Mouse (Mus musculus) heart, adult 9 months (tissue): ENCODE results near the gene Gcnt1.
A peak's percentile ranks its signal among the peaks of the same experiment; 100 is the strongest.

Experiments
- DNase-seq, 2 experiments: peaks; one replicate each; pipeline ENCODE4 v3.0.0; 2022; ENCODE audit warnings: low spot score in 2 of 2

Gene Gcnt1

DNA sequence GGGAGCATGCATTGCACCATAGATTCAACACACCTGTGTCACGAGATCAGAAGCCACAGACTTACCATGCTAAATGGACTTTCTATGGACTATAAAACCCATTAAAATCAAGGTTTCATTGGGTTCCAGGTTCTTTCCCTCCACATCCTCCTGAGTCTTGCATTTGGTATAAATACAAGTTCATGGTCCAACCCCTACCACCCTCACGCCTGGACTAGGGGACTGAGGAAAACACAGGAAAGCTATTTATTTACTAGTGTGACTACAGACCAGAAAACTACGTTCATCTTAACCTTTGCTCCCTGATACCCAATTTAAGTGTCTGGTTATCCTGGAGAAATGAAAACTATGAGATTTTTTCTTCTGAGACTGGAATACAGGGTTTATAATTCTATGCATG is at the start of gene Gcnt1:
Gcnt1 (minus strand) TSS at position 144 of the 400 bp plus-strand sequence.
- DNase-seq: no peak

DNA sequence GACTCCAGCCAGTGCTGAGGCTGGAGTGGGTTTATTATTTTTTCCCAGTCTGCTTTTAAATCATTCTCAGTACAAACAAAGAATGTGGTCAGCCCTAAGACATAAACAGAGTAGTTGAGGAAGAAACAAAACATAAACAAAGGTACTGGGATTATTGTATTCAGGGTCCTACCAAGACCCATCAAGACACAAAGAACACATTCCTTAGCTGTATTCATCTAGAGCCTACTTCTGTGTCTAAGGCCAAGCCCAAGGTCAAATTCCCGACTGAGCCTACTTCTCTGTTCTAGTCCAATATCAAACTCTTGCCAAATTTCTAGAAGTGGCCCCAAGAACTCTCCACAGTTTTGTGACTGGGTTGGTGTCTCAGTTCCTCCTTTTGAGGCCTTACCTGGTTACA is 45.2 kb upstream of the Gcnt1 start:
- no peak for DNase-seq

DNA sequence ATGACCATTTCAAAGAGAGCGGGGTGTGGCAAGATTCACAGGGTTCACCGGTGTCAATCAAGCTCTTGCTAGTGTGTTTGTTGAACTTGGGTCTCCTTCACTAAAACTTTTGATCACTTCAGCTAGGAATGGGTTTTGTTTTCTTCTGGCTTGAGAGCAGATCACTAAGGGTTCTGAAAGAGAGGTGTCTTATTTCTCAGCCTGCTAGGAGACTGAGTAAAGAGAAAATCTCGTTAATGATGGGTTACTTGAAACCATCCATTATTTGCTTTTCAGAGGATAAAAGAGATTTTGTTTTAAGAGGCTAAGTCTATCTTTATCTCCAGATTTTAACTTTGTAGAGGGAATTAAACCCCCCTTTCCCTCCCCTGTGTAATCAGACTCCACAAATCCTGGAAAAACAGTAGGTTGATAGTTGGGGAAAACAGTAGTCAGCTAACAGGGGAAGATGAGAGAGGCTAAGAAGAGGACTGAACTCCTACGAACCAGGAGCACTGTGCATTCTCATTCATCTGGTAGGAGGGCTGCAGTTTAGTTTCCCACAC is 40.3 kb upstream of the Gcnt1 start:
- DNase-seq: no peak

DNA sequence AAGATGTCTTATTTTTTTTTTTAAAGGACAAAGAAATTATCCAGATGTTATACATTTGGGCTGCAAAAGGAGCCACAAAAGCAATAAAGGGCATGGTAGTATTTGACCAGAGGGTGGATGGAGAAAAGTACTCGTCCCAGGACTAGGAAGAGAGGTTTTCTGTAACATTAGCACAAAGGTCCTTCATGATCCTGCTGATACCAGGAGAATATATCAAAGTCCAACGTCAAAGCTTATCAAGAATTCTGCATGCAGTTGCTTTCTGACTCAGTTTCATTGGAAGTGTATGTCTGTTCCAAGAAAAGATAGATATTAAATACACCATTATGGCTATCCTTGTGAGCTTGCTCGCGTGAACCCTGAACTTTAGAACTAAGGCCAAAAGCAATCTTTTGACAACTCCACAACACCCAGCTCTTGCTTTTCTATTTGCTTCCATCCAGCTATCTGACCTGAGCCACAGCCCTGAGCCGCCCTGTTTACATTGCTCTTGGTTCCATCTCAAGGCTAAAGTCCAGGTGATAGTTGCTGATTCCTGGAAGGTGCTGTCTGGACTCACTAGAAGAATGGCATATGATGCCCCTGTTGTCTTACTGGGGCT is 37.9 kb upstream of the Gcnt1 start:
- no peak for DNase-seq

DNA sequence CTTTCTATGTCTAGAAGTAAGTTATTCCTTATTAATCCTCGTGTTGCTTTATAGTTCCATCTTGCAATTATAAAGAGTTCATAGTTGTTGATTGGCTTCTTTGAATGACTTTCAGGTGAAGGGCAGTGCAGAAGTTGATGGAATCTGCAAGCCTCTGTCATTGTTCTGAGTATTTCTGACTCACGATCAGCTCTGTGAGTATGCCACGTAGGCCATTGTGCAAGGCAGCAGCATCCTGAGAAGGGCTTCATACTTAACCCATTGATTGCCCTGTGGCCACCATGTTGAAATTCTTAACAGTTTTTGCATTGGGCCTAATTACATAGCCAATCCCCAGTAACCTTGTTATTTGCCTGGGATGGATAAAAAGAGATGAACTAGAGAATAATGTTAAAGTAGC is 36.7 kb upstream of the Gcnt1 start:
- no peak for DNase-seq

DNA sequence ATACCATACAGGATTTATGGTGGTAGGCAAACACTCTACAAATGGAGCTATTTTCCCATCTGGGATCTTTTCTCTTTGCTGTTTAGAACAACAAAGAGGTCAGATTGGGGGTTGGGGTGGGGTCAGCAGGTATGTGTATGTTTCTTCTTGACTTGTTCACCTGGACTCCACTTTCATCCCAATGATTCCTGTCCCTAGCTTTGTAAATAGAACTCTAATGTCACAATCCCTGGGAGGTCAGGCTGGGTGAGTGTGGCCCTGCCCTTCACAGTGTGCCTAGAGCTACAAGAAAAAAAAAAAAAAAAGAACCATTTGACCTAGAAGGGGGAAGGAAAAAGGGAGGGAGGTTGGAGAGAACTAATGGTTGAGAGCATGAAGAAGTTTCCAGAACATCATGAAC is 35.9 kb upstream of the Gcnt1 start:
- no peak for DNase-seq

DNA sequence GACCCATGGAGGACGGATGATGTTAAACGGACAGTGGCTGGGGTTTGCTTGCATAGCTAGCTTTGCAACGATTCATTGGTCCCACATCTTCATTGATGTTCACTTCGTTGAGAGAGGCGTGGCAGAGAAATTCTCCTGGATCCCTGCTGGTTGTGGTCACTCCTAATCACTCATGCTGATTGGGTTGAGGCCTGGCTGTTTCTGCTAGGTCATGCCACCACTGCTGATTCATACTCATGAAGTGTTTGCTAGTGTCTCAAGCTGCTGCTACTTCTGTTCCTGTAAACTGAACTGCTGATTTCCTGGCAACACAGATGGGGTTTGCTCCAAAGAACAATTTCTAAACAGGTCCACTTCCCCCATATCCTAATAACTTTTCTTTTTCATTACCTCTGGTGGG is 34.2 kb upstream of the Gcnt1 start:
- DNase-seq: no peak

DNA sequence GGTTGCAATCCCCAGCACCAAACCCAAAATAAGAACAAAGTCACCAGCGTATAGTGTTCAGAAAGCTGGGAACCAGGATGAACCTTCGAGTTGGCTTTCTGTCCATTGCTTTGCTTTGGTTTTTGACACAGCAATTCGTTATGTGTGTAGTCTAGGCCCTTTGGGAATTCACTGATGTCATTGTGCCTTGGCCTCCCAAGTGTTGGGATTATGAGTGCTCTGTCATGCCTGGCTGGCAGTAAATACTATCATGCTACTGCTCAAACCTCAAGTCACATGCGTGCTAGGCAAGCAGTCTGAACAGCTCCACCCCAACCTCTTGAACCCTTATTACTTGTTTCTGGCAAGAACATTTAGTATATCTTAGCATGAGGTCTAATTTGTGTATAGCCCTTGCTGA is 30.5 kb upstream of the Gcnt1 start:
- no peak for DNase-seq

DNA sequence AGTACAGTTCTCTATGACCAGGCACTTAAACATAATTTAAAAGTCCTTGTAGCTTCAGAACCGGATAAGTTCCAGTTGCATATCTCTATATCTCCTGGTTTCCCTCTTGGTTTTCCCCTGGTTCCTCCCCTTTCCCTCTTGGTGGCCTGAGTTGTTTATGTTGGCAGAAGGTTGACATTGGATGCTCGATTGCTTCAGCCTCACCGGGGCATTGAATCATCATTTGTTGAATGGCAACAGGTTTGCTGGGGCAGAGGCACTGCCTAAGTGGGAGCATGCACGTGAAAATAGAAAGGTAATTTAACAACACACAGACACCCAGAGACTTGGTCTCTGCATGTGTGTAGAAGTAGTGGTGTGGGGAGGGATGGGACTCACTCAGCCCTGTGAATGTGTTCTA is 27.9 kb upstream of the Gcnt1 start:
- no peak for DNase-seq

DNA sequence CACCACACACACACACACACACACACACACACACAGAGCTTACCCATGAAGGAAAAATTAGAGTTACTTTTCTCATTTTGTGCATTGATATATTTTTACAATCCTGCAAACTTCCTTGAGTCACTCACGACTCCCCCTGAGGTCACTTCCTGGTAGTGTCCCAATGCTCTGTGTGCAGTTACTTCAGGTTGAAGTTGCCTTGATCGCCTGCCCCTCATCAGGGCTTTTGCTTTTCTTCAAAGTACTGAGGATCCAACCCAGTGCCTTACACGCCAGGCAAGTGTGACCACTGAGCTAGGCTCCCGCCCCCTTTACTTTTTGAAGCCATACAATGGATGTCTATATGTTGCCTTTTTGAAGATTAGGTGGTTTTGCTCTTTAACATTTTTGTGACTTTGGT is 27.3 kb upstream of the Gcnt1 start:
- no peak for DNase-seq

DNA sequence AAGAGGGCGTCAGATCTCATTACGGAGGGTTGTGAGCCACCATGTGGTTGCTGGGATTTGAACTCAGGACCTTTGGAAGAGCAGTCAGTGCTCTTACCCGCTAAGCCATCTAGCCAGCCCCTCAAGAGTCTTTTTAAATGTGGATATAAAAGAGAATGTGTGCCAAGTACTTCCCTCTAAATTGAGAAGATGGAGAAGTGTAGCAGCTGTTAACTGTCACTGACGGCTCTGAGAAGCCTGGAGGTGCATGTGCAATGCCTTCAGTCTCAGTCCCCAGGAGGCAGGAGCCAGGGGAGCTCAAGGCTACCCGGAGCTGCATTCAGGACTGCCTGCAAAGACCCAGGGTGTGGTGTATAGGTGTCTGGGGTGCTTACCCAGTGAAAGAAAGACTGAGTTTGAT is 25.3 kb upstream of the Gcnt1 start:
- no peak for DNase-seq

DNA sequence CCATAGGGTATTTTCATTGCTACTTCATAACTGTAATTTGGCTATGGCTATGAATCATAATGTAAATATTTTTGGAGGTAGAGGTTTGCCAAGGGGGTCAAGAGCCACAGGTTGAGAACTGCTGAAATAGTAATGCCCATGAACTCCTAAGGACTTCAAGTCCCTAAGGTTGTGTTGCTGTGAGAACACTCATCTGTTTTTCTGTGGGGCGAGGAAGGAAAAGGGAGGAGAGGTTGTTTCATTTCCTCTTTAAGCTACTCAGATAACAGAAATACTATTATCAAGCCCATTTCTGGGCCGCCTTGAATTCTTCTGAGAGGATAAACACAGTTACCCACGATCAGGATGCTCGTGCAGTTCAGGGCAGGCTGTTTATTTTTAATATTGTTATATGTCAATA is 24.2 kb upstream of the Gcnt1 start:
- DNase-seq: peak; percentile 36 to 37

DNA sequence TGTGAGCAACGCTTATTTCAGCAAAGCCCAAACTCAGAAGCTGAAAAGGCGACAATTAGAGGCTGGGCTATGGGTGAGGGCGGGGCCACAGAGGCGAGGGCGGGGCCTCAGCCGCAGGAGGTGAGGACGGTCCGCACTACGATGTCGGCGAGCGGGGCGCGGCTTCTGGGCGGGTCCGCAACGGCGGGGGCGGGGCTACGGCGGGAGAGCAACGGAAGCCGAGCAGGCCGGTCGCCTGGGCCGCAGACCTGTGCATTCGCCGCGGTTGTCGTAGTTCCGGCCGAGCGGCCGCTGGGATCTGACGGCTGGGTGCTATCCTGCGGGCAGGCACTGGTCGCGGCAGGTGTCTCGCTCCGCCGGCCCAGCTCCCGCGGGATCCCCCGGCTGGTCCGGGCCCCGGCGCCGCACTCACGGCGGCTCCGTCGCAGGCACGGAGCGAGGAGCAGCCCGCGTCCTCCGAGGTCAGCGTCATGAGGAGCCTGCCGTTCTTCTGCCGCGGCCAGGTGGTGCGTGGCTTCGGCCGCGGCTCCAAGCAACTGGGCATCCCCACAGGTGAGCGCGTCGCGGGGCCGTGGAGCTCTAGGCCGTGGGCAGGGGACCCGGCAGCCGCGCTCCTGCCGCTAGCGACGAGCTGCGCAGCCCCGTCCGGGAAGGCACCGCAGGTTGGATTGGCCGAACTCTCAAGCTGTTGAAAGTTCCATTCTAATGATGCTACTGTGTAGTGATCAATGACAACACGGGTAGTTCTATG is 21.4 kb upstream of the Gcnt1 start, which contains the start of gene Rfk:
Rfk (plus strand) TSS at position 203 of the 751 bp plus-strand sequence.
- DNase-seq: peak; percentile 89 to 91

DNA sequence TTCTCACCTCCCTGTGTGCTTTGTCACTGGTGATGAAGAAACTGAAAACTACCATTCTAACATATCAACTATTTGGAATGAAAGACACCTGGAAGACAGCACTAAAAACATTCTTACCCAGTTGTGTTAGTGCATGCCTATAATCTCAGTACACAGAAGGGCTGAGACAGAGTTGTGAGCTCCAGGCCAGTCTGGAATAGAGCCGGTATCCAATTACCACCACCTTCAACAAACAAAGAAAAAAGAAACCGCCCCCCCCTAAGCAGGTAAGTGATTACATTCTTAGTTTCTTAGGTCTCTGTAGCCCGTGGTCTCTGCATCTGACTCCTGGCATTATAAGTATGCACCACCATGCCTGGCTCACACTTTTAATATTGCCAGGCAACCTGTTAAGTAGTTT is 20.2 kb upstream of the Gcnt1 start:
- DNase-seq: no peak

DNA sequence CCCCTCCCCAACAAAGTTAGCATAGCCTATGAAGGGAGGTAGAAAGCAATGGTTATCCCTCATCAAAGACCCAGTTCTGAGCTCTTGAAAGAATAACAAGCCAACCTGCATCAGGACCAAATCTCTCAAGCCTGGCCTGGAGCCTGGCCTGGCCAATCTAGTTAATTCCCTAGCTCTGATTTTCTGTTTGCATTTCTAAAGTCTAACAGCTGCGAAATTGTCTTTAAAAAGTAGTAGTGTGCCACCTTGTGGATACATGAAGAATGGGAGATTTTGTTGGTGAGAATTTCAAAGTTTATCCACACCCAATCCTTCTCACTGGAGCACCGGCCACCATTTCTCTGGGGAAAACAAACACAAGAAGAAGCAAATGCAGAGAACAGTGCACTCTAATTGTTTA is 15.8 kb upstream of the Gcnt1 start:
- DNase-seq: peak in 1 of 2 experiments; percentile 19

DNA sequence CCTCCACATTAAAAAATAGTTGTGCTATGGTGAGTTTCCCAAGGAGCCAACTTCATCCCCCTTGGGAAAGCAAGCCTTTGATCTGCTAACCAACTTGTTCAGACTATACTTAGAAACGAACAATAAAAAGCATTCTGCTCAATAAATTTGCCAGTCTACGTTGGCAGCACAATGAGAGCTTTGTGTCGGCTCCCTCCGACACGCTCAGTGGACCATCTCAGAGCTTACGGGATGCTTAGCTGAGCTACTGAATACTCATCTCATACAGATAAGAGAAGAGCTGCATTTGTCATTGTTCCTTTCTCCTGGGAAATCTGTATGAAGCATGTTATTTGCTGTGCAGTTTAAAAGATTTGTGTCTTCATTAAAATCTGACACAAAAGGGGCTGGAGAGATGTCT is 13.8 kb upstream of the Gcnt1 start:
- no peak for DNase-seq

DNA sequence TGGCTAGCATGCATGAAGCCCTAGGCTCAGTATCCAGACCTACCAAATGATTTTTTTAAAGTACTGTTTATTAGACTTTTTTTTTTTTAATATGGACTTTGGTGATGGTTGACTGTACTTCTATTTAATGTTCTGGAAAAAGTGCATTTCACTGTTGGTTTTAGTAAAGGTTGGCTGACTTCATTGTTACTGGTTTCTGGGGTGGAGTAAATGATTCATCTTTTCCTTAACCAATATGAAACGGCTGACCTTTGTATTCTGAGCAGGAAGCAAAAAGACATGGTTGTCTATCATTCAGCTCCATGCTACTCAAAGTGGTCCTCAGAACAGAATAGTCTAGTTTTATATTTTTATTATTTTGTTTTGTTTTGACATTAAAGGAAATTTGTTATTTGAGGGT is 12.8 kb upstream of the Gcnt1 start:
- DNase-seq: no peak

DNA sequence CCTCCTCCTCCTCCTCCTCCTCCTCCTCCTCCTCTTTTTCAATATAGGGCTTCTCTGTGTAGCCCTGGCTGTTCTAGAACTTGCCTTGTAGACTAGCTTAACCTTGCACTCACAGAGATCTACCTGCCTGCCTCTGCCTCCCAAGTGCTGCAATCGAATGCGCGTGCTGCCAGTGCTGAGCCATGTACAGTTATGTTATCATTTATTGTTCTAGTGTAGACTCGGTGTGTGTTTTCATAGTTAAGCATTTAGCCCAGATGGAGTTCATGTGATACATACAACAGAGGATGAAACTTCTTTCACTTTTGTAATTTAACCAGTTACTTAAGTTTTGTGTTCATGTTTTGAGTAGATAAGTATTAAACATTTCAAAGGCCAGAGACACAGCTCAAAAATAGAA is 12.4 kb upstream of the Gcnt1 start:
- no peak for DNase-seq

DNA sequence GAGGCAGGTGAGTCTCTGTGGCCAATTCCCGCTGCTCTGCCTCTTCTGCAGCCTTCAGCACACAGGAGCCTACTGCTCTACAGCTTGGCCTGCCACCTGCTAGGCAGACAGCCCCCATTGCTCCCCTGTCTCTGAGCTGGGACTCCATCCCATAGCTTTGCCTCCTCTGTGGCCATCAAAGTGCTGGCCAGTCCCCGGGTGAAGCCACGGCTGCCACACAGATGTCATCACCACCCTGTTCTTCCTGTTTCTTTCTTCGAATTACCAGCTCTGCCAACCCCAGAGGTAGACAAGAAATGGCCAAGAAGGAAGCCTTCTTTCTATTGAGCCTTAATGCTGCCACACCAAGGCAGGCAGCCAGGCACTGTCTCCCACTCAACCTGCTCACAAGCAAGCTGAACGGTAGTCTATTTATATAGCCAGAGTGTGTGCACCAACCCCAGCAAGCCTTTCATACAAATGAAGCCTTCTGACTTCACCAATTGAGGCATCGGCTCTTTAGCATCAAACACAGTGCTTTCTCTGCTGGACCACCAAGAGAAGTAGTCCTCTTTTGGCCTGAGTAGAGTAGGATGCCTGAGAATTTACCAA is 10.3 kb upstream of the Gcnt1 start:
- DNase-seq: no peak

DNA sequence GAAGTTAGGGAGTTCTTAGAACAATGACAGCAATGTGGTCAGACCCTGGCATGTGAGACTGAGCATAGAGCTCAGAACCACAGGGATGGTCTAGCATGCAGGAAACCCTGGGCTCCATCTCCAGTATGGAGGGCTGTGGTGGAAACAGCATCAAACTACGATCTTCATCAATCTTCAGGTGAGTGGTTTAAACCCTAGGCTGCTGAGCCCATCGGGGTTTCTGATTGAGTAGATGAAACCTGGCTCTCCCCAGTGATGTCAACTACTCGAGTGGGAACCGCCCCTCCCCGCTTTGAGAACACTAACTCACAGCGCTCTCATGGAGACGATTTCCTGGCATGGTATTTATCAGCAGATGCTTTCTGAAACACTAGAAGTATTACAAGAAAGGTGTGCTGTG is 7.9 kb upstream of the Gcnt1 start:
- DNase-seq: no peak

DNA sequence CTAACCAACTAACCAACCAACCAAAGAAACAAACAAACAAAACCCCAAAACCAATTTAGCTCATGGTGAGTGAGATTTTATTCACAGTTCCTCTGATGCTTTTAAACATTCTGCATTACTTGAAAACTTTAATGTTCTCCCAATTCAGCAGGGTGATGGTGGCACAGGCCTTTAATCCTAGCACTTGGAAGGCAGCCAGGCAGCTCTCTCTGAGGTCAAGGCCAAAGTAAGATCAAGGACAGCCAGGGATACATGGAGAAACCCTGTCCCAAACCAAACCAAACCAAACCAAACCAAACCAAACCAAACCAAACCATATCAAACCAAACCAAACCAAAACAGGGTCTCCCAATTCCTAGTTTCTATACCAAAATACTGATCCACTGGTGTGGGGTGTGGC is 6.2 kb upstream of the Gcnt1 start:
- no peak for DNase-seq

DNA sequence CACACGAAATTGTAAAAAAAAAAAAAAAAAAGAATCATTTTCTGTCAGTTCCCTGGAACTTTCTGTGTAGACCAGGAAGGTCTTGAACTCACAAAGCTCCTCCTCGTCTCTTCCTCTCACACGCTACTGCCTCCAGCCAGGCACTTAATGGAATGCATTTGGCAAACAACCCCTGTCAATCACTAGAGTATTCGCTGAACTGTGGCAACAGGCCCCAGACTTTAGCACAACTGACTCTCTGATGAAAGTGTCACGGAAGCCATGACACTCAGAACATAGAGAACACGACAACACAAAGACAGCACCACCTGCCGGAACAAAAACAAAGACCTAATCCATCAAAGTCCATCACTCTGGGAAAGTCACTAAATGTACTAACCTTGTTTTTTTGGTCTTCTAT is 3.1 kb downstream of the Gcnt1 start:
- no peak for DNase-seq

DNA sequence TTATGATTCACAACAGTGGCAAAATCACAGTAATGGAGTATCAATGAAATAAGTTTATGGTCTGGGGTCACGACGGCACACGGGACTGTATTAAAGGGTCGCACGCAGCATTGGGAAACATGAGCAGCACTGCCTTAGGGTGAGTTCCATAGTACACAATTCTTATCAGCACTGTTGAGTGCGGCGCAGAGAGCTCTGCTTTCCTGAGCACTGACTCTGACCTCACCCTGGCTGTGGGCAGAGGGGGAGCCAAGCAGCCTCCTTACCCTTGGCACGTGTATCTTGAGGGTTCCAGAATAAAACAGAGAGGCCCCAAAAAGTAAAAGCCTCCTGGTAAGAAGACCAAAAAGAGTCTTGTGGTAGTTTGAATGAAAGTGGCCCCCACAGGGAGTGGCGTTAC is 4.1 kb downstream of the Gcnt1 start:
- no peak for DNase-seq
